Mouse (Mus musculus) lung, postnatal 0 days (tissue): ENCODE results near the gene Grin1. TPM values are rescaled to one million over a fixed set of nuclear protein-coding genes. Genes with fewer than 3 reads are reported as not detected.

Source experiments
- ATAC-seq: fragments of 200-750 bp; cut with Nextera tagmentation; 2 replicates; pipeline ENCODE4 v1.8.0; 2017; ENCODE audit warnings: moderate library complexity
- DNase-seq: peaks from one replicate; pipeline ENCODE4 v3.0.0-alpha.2; 2016; ENCODE audit warnings: low spot score
- H3K27ac ChIP-seq: fragments of 300-500 bp; sonication (generic); 2 replicates; pipeline ENCODE4 v1.5.1; 2014; ENCODE audit warnings: antibody characterized with exemption, mild to moderate bottlenecking, low read length, mixed read lengths
- H3K27me3 ChIP-seq: fragments of 300-500 bp; sonication (generic); replicated peaks from 2 replicates; pipeline ENCODE4 v1.6.1; 2014; ENCODE audit warnings: low read length, mixed read lengths; ENCODE audit not compliant: insufficient read depth
- H3K36me3 ChIP-seq: fragments of 300-500 bp; sonication (generic); 2 replicates; pipeline ENCODE4 v1.6.1; 2014; ENCODE audit warnings: low read length, mixed read lengths; ENCODE audit not compliant: insufficient read depth
- H3K4me1 ChIP-seq: fragments of 300-500 bp; sonication (generic); 2 replicates; pipeline ENCODE4 v1.6.1; 2014; ENCODE audit warnings: antibody characterized with exemption, low read depth, low read length, mixed read lengths; ENCODE audit not compliant: insufficient read depth
- H3K4me2 ChIP-seq: fragments of 300-500 bp; sonication (generic); replicated peaks from 2 replicates; pipeline ENCODE4 v1.6.1; 2014; ENCODE audit warnings: low read depth, mild to moderate bottlenecking, low read length, moderate library complexity, mixed read lengths
- H3K4me3 ChIP-seq: fragments of 300-500 bp; sonication (generic); 2 replicates; pipeline ENCODE4 v1.5.1; 2014; ENCODE audit warnings: low read depth, low read length
- H3K9ac ChIP-seq: fragments of 300-500 bp; sonication (generic); replicated peaks from 2 replicates; pipeline ENCODE4 v1.6.1; 2014; ENCODE audit warnings: low read depth, mild to moderate bottlenecking
- H3K9me3 ChIP-seq: fragments of 300-500 bp; sonication (generic); 2 replicates; pipeline ENCODE4 v1.6.1; 2016; ENCODE audit warnings: low read length, mixed read lengths
- CTCF ChIP-seq: IDR thresholded peaks from 2 replicates; pipeline ENCODE4 v1.5.1; 2016; ENCODE audit warnings: antibody characterized with exemption, mild to moderate bottlenecking
- EP300 ChIP-seq: IDR thresholded peaks from 2 replicates; pipeline ENCODE4 v1.6.1; 2016; ENCODE audit warnings: antibody characterized with exemption, mild to moderate bottlenecking, control low read depth
- WGBS: fragments of 180-500 bp; shearing (Covaris S2); extraction: QIAGEN DNeasy Blood & Tissue Kit; methylation state at CpG from one replicate; pipeline ENCODE4 v1.1.7; 2014; 5-methylcytosine and 5-hydroxymethylcytosine counted together
- polyA plus RNA-seq: library from polyadenylated mRNA; unstranded; fragments of >200 nt; fragmentation: Nextera tagmentation; extraction: Ambion mirVana; gene quantifications from 2 replicates; pipeline ENCODE4 v1.2.1, GENCODE M21; 2015

Grin1 gene
- polyA plus RNA-seq, 1 experiment from 2014 or later: 0.36 TPM

DNA sequence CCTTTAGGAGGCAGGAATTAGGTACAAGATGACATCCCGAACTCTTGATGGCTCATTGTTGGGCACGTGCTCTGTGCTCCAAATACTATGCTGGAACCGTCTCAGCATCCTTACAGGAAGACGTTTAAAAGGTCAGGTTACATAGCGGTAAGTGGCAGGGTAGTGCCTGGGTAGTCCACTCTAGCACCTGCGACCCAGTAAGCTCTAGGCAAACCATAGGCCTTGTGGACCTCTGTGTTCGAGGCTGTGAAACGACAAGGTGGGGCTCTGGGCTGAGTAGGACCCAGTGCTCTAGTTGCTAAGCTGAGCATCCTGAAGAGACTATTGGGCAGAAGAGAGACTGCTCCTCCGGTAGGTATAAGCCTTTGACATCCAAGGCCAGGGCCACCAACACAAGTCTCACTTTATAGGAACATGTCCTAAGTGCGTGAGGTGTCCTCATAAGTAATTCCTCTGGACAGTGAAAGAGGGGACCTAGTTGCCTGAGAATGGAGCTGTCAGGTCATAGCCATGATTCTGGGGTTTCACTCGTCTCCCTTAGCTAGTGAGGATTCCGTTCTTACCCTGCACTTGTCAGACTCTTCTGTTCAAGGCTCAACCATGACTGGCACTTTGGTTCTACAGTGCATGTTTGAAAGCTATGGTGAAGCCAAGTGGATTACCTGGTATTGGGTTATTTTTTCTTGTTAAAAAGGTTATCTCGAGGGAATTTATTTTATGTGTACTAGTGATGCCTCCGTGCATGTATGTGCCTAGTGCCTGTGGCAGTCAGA lies 13.2 kb downstream of the Grin1 start:
- H3K36me3 ChIP-seq: no peaks in the 10 kb centered on the region
- ATAC-seq (no peak), DNase-seq (no peak)
- H3K9ac ChIP-seq: no peak overlapping the region
- H3K27ac ChIP-seq: no peak overlapping the region
- 49% methylated on average over 14 of the region's 14 CpGs for WGBS
- H3K9me3 ChIP-seq: no peaks in the 10 kb centered on the region
- no peak overlapping the region for H3K4me3 ChIP-seq
- TF ChIP-seq EP300 (no peak), CTCF (no peak)
- H3K27me3 ChIP-seq: peaks cover 15% of the 10 kb centered on the region; the same call in 1 of the 2 replicates
- no peaks in the 10 kb centered on the region for H3K4me1 ChIP-seq
- 0 out of 2 replicates have a peak overlapping the region, but pooled peaks have one; percentile 60 for H3K4me2 ChIP-seq

- Histone ChIP-seq H3K4me1 (no peaks in the 10 kb centered on the region), H3K4me2 (peak overlapping the region; percentile 60), H3K27ac (no peak overlapping the region), H3K27me3 (peaks cover 9% of the 10 kb centered on the region; the same call in 1 of the 2 replicates), H3K9ac (no peak overlapping the region), H3K9me3 (no peaks in the 10 kb centered on the region), H3K36me3 (no peaks in the 10 kb centered on the region), H3K4me3 (peak overlapping the region; percentile 34; the same call in 1 of the 2 replicates)
- no peak for TF ChIP-seq CTCF
- no peak for TF ChIP-seq EP300
- ATAC-seq (peak; percentile 14), DNase-seq (no peak)
- WGBS: 2% methylated on average over 43 of the region's 45 CpGs
These were observed 14.1 kb downstream of the Grin1 start for GRCm38 (mm10) chr2:25304657-25305541.

DNA sequence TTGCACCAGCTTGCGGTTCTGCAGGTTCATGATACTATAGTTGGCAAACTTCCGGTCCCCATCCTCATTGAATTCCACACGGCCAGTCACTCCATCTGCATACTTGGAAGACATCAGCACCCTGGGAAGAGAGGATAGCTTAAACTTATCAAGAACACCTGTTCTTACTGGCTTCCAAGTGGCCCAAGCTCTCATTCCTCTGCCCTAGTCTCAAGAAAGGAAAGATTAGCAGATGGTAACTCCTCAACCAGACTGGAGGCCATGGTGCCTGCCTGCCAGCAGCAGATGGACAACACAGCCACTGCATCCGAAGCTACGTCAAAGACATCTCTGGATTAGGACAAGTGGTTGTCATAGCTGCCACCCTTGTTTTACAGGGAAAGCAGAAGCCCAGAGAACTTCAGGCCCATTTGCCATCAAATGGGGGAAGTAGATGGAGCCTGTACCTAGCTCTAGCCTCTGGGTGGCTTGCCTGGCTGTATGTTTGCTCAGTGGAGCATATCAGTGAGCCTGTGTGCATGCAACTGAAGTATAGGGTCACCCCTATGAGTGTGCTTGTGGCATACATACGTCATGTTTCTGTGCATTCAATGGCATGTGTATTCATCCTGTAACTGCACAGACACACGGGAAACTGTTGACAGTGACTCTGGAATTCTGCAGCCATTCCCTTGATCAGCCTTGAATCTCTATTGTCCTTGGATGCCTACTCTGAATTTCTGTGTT lies 14.9 kb downstream of the Grin1 start:
- no peak for ATAC-seq

GRCm38 (mm10) chr2:25303452-25303851 lies 15.5 kb downstream of the Grin1 start:
- 79% methylated on average over 3 of the region's 3 CpGs for WGBS
- peaks cover 9% of the 10 kb centered on the region; the same call in 1 of the 2 replicates for H3K27me3 ChIP-seq
- no peak for ATAC-seq

More for the DNA sequence above, 14.9 kb downstream of the Grin1 start:
- H3K27ac ChIP-seq: no peak overlapping the region
- no peaks in the 10 kb centered on the region for H3K4me1 ChIP-seq
- TF ChIP-seq CTCF (no peak), EP300 (no peak)
- no peak for DNase-seq
- 65% methylated on average over 7 of the region's 7 CpGs for WGBS
- no peak overlapping the region for H3K9ac ChIP-seq
- H3K36me3 ChIP-seq: no peaks in the 10 kb centered on the region
- H3K4me2 ChIP-seq: no peak overlapping the region
- no peak overlapping the region for H3K4me3 ChIP-seq
- H3K9me3 ChIP-seq: no peaks in the 10 kb centered on the region
- peaks cover 9% of the 10 kb centered on the region; the same call in 1 of the 2 replicates for H3K27me3 ChIP-seq

DNA sequence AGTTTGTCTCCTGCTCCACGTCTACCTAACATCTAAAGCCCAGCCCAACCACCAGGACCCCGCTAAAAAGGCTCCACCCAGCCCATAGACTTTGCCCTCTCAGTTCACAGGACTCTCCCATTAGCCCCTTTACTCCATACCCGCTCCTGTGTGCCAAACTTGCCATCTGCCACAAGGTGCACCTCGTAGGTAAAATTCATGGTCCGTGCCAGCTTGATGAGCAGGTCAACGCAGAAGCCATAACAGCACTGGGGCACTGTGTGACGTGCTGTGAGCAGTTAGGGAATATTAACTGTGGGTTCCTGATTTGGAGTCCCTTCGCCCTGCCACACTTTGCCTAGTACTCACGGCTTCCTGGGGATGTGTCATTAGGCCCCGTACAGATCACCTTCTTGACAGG lies 20.9 kb downstream of the Grin1 start:
- TF ChIP-seq CTCF (no peak), EP300 (no peak)
- no peaks in the 10 kb centered on the region for H3K9me3 ChIP-seq
- no peaks in the 10 kb centered on the region for H3K4me1 ChIP-seq
- ATAC-seq: no peak
- H3K36me3 ChIP-seq: no peaks in the 10 kb centered on the region
- 72% methylated on average over 10 of the region's 10 CpGs for WGBS
- no peak overlapping the region for H3K4me2 ChIP-seq
- H3K4me3 ChIP-seq: no peak overlapping the region
- H3K27me3 ChIP-seq: no peaks in the 10 kb centered on the region
- no peak overlapping the region for H3K9ac ChIP-seq
- H3K27ac ChIP-seq: no peak overlapping the region
- no peak for DNase-seq

More at GRCm38 (mm10) chr2:25303452-25303851, 15.5 kb downstream of the Grin1 start:
- H3K4me3 ChIP-seq: no peak overlapping the region
- H3K4me2 ChIP-seq: no peak overlapping the region
- no peaks in the 10 kb centered on the region for H3K4me1 ChIP-seq
- no peak overlapping the region for H3K9ac ChIP-seq
- TF ChIP-seq CTCF: no peak
- no peak for TF ChIP-seq EP300
- H3K27ac ChIP-seq: no peak overlapping the region
- no peaks in the 10 kb centered on the region for H3K36me3 ChIP-seq
- no peaks in the 10 kb centered on the region for H3K9me3 ChIP-seq
- DNase-seq: no peak
